Mouse (Mus musculus) liver, postnatal 0 days (tissue): ENCODE results near the gene Cd244a. TPM values are rescaled to one million over a fixed set of nuclear protein-coding genes. Genes with fewer than 3 reads are reported as not detected.

Experiments used
- ATAC-seq: fragments of 200-750 bp; cut with Nextera tagmentation; 2 replicates; pipeline ENCODE4 v1.8.0; 2017; ENCODE audit warnings: mild to moderate bottlenecking, moderate library complexity
- DNase-seq: peaks from one replicate; pipeline ENCODE4 v3.0.0-alpha.2; 2016
- H3K27ac ChIP-seq: fragments of 300-500 bp; sonication (generic); 2 replicates; pipeline ENCODE4 v1.5.1; 2014; ENCODE audit warnings: antibody characterized with exemption, moderate library complexity, mild to moderate bottlenecking, low read depth
- H3K27me3 ChIP-seq: fragments of 300-500 bp; sonication (generic); 2 replicates; pipeline ENCODE4 v1.6.1; 2014; ENCODE audit warnings: low read length, control low read depth, mixed read lengths; ENCODE audit not compliant: insufficient read depth
- H3K36me3 ChIP-seq: fragments of 300-500 bp; sonication (generic); replicated peaks from 2 replicates; pipeline ENCODE4 v1.6.1; 2014; ENCODE audit warnings: mild to moderate bottlenecking, control low read depth, low read length, moderate library complexity, mixed read lengths; ENCODE audit not compliant: insufficient read depth
- H3K4me1 ChIP-seq: fragments of 300-500 bp; sonication (generic); 2 replicates; pipeline ENCODE4 v1.6.1; 2014; ENCODE audit warnings: antibody characterized with exemption, mild to moderate bottlenecking, control low read depth; ENCODE audit not compliant: insufficient read depth
- H3K4me2 ChIP-seq: fragments of 300-500 bp; sonication (generic); 2 replicates; pipeline ENCODE4 v1.6.1; 2014; ENCODE audit warnings: low read depth, mild to moderate bottlenecking, low read length, moderate library complexity, mixed read lengths
- H3K4me3 ChIP-seq: fragments of 300-500 bp; sonication (generic); 2 replicates; pipeline ENCODE4 v1.5.1; 2014; ENCODE audit warnings: low read depth, low read length
- H3K9ac ChIP-seq: fragments of 300-500 bp; sonication (generic); replicated peaks from 2 replicates; pipeline ENCODE4 v1.6.1; 2014; ENCODE audit warnings: mild to moderate bottlenecking, moderate library complexity
- H3K9me3 ChIP-seq: fragments of 300-500 bp; sonication (generic); 2 replicates; pipeline ENCODE4 v1.6.1; 2016; ENCODE audit warnings: mild to moderate bottlenecking, control low read depth, low read length, mixed read lengths
- CTCF ChIP-seq: sonication (generic); IDR thresholded peaks from 2 replicates; pipeline ENCODE4 v1.5.1; 2016; ENCODE audit warnings: antibody characterized with exemption, low read depth
- EP300 ChIP-seq: IDR thresholded peaks from 2 replicates; pipeline ENCODE4 v1.6.1; 2016; ENCODE audit warnings: antibody characterized with exemption, low read depth, mild to moderate bottlenecking
- WGBS: fragments of 180-500 bp; shearing (Covaris S2); extraction: QIAGEN DNeasy Blood & Tissue Kit; methylation state at CpG from one replicate; pipeline ENCODE4 v1.1.7; 2014; ENCODE audit not compliant: insufficient replicate concordance; 5-methylcytosine and 5-hydroxymethylcytosine counted together
- polyA plus RNA-seq: library from polyadenylated mRNA; unstranded; fragments of >200 nt; fragmentation: Nextera tagmentation; extraction: Ambion mirVana; gene quantifications from 2 replicates; pipeline ENCODE4 v1.2.1, GENCODE M21; 2015

Cd244a gene
- polyA plus RNA-seq, 1 experiment from 2014 or later, result 1.1 TPM

DNA sequence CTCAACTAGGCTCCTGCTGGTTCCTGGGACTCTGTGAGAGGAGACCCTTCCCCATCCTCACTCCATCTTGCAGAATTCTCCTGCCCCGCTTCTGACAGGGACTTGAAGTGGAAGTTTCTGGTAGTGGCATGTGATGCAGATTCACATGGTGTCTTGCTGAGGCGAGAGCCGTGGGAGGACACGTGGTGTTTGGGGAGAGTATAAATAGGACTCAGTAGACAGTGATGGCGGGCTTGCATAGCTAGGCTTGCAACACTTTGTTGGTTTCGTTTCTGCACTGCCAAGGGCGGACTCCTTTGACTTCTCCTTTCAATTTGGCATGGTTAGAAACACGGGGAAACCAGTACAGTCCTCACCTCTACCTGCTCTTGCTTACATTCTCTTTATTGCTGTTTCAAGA lies 60.0 kb downstream of the Cd244a start:
- ATAC-seq (peak; percentile 70), DNase-seq (peak; percentile 38)
- no peaks in the 10 kb centered on the region for H3K36me3 ChIP-seq
- no peaks in the 10 kb centered on the region for H3K27me3 ChIP-seq
- WGBS, result 35% methylated on average over 8 of the region's 8 CpGs
- H3K9ac ChIP-seq, result no peak overlapping the region
- H3K9me3 ChIP-seq, result no peaks in the 10 kb centered on the region
- TF ChIP-seq EP300, result no peak
- no peak for TF ChIP-seq CTCF
- peak overlapping the region; percentile 45; the same call in 1 of the 2 replicates for H3K4me2 ChIP-seq
- H3K4me1 ChIP-seq, result no peaks in the 10 kb centered on the region; the same call in 1 of the 2 replicates
- H3K4me3 ChIP-seq, result no peak overlapping the region
- peak overlapping the region; percentile 35; the same call in 1 of the 2 replicates for H3K27ac ChIP-seq

DNA sequence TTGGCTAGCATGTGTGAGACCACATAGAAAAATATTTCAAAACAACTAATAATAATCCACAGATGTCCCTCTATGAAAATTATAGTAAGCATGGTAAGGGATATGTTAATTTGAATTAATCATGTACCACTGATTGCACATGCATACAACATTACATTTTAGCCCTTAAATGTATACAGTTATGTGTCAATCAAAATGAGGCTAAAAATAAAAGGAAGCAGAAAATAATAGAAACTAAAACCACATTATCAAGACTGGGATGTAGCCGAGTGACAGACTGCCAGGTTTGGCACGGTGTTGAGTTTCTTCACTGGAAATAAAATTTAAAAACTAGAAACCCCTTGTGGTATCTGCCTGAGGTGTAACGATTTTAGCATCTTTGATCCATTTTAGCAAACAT lies 60.7 kb downstream of the Cd244a start:
- Histone ChIP-seq H3K9me3 (no peaks in the 10 kb centered on the region), H3K27me3 (no peaks in the 10 kb centered on the region), H3K36me3 (no peaks in the 10 kb centered on the region), H3K27ac (no peak overlapping the region), H3K4me1 (no peaks in the 10 kb centered on the region; the same call in 1 of the 2 replicates), H3K4me2 (peak overlapping the region; percentile 45; the same call in 1 of the 2 replicates), H3K9ac (no peak overlapping the region), H3K4me3 (no peak overlapping the region)
- ATAC-seq (no peak), DNase-seq (no peak)
- WGBS, result 41% methylated on average over 3 of the region's 3 CpGs
- TF ChIP-seq EP300, result no peak
- TF ChIP-seq CTCF, result no peak

DNA sequence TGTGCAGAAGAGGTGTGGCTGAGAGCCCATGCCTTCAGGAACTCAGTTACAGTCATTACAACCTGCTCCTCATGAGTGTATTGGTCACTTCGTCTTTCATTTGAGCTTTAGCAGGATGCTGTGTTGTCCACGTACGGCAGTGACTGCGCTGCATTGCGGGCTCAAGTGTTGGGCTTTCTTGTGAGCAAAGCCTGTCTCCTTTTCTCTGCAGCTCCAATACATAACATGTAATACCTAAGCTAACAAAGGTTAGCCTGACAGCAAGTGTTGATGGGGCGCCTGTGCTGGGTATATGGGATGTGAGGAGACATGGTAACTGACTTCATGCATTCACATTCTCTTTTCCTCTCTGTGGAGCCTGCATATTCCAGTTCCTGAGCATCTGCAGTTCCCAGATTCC lies 61.1 kb downstream of the Cd244a start:
- Histone ChIP-seq H3K9ac (no peak overlapping the region), H3K4me1 (no peaks in the 10 kb centered on the region; the same call in 1 of the 2 replicates), H3K27me3 (no peaks in the 10 kb centered on the region), H3K36me3 (no peaks in the 10 kb centered on the region), H3K4me3 (no peak overlapping the region), H3K9me3 (no peaks in the 10 kb centered on the region), H3K27ac (no peak overlapping the region), H3K4me2 (no peak overlapping the region)
- ATAC-seq (no peak), DNase-seq (no peak)
- no peak for TF ChIP-seq EP300
- no peak for TF ChIP-seq CTCF
- WGBS, result 80% methylated on average over 6 of the region's 6 CpGs

DNA sequence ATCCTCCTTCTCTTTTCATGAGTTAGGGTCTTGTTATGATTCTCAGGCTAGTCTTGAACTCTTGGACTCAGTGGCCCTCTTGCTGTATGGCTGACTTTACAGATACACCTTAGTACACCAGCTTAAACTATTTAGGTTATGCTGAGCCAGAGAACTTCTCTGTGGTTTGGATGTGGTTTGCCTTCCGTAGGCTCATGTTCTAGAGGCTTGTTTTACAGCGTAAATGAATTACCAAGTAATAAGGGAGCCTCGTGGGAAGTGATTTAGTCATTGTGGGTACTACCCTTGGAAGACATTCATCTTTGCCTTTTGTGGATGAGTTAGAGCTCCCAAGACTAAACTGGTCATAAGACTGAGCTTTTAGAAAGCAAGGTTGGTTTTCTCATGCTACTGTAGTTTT lies 68.8 kb downstream of the Cd244a start:
- H3K9me3 ChIP-seq, result no peaks in the 10 kb centered on the region
- no peak overlapping the region for H3K9ac ChIP-seq
- H3K36me3 ChIP-seq, result no peaks in the 10 kb centered on the region
- no peaks in the 10 kb centered on the region for H3K27me3 ChIP-seq
- H3K4me1 ChIP-seq, result peaks cover 7% of the 10 kb centered on the region
- H3K27ac ChIP-seq, result no peak overlapping the region
- no peak overlapping the region for H3K4me2 ChIP-seq
- ATAC-seq, result no peak
- no peak for TF ChIP-seq CTCF
- no peak for TF ChIP-seq EP300
- WGBS, result 48% methylated on average over 3 of the region's 3 CpGs
- H3K4me3 ChIP-seq, result no peak overlapping the region
- no peak for DNase-seq

DNA sequence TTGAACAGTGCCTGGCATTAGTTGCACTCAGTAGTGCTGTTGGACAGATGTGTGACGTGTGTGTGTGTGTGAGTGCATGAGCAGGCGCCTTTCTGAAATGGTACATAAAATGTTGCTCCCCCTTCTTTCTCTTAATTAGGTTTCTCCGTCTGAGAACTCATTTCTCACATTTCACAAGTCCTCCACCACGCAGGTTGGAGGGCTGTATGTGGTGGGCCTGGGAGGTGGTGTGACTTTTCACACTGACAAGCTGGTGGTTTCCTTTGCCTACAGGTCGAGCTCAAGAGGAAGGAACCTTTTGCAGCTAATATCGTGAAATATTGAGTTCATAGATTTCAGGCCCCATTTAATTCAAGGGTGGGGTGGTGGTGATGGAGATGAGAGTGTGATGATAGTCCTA lies 70.2 kb downstream of the Cd244a start:
- DNase-seq (no peak), ATAC-seq (no peak)
- Histone ChIP-seq H3K9me3 (no peaks in the 10 kb centered on the region), H3K4me2 (no peak overlapping the region), H3K27me3 (no peaks in the 10 kb centered on the region), H3K9ac (no peak overlapping the region), H3K4me3 (no peak overlapping the region), H3K4me1 (peaks cover 7% of the 10 kb centered on the region), H3K27ac (no peak overlapping the region), H3K36me3 (no peaks in the 10 kb centered on the region)
- 47% methylated on average over 6 of the region's 6 CpGs for WGBS
- no peak for TF ChIP-seq EP300

DNA sequence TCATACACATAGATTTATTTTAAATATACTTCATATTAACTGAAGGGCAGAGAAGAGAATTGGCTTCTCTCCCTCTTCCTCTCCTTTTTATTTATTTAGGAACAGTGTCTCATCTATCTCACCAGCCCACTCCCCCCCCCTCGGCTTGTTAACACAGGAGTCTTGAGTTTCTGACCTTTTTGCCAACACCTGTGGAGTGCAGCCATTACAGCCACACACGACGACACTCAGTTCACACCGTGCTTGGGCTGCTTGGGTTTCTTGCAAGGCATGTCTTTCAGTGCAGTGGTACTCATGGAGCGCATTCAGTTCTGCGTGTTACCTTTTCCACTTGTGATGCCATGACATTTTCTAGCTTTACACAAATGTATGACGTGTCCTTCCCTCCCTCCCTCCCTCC lies 71.0 kb downstream of the Cd244a start:
- 81% methylated on average over 7 of the region's 7 CpGs for WGBS
- H3K4me3 ChIP-seq, result no peak overlapping the region
- no peak overlapping the region for H3K9ac ChIP-seq
- H3K27me3 ChIP-seq, result no peaks in the 10 kb centered on the region
- H3K27ac ChIP-seq, result no peak overlapping the region
- TF ChIP-seq CTCF, result no peak
- TF ChIP-seq EP300, result no peak
- DNase-seq (no peak), ATAC-seq (no peak)
- H3K4me1 ChIP-seq, result peaks cover 7% of the 10 kb centered on the region
- H3K36me3 ChIP-seq, result no peaks in the 10 kb centered on the region
- no peaks in the 10 kb centered on the region for H3K9me3 ChIP-seq
- no peak overlapping the region for H3K4me2 ChIP-seq

DNA sequence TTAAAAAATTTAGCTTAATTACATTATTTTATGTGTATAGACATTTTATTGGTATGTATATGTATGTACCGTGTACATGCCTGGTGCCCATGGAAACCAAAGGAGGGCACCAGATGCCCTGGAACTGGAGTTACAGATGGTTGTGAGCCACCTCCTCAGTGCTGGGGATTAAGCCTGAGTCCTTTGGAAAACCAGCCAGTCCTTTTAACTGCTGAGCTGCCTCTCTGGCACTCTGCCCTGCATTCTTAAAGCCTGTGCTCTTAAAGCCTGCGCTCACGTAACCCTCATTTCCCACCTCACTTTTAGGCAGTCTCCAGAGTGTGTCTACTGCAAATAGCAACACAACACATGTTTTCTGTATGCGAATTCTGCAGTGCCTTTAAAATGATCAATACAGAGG lies 71.9 kb downstream of the Cd244a start:
- no peaks in the 10 kb centered on the region for H3K36me3 ChIP-seq
- no peak overlapping the region for H3K4me2 ChIP-seq
- WGBS, result 79% methylated on average over 4 of the region's 4 CpGs
- ATAC-seq, result no peak
- H3K9me3 ChIP-seq, result no peaks in the 10 kb centered on the region
- TF ChIP-seq CTCF (no peak), EP300 (no peak)
- H3K9ac ChIP-seq, result no peak overlapping the region
- H3K4me1 ChIP-seq, result peaks cover 7% of the 10 kb centered on the region
- no peak overlapping the region for H3K27ac ChIP-seq
- no peak overlapping the region for H3K4me3 ChIP-seq
- no peak for DNase-seq
- H3K27me3 ChIP-seq, result no peaks in the 10 kb centered on the region
